Mouse (Mus musculus) layer of hippocampus, adult 18-20 months (tissue): ENCODE results near the gene Nbea. TPM values are rescaled to one million over a fixed set of nuclear protein-coding genes. Genes with fewer than 3 reads are reported as not detected.

ENCODE experiments used
- DNase-seq, 2 experiments: peaks; one replicate each; pipeline ENCODE4 v3.0.0; 2022; ENCODE audit warnings: low spot score in 2 of 2
- total RNA-seq, 2 experiments: library from RNA; stranded (reverse); gene quantifications; 2 replicates each; pipeline ENCODE4 v1.2.3; 2021

Gene Nbea
- total RNA-seq, 2 experiments from 2014 or later = 193 to 205 TPM

DNA sequence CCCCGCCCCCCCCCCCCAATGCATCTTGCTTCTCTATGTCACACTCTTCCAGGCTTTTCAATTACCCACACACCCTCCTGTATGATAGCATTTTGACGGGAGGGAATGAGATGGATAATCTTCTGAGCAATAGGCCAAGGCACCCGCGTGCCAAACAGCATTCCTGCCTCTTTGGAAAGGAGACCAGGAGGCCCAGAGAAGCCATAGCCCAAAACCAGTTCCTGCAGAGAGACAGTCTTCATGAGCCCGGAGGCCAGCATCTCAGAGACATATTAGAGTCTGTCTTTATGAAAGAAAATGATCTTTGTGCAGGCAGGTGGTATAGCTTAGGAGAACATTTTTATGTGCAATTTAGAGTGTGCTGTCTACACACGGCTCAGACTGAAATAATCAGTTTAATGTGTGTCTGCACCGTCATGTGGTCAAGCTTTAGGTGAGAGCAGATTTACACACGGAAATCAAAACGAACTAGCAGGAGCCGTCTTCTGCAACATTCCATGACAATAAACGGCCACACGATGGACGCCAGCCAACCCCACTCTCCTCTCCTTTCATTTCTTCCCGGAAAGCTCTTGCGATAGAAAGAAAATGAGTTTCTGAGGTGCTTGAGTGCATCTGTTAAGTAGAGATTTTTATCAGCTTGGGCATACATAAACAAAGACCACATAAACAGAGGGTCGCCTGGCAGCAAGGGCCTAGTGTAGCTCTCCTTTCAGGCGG is 584.0 kb downstream of the Nbea start:
- DNase-seq = no peak

DNA sequence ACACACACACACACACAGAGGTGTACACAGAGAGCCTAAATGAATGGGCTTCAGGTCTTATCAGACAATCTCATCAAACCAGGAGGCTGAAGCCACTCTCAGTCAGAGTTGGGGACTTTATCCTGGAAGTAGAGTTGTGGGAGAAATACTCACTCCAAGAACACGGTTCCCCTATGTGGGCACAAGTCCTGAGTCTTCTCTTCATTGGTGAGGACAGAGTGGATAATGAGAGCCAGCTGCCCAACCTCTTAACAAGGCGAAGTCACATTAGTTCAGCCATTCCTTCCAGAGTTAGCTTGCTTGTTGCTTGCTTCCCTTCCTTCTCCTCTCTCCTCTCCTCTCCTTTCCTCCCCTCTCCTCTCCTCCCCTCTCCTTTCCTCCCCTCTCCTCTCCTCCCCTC is 584.8 kb downstream of the Nbea start:
- no peak for DNase-seq

DNA sequence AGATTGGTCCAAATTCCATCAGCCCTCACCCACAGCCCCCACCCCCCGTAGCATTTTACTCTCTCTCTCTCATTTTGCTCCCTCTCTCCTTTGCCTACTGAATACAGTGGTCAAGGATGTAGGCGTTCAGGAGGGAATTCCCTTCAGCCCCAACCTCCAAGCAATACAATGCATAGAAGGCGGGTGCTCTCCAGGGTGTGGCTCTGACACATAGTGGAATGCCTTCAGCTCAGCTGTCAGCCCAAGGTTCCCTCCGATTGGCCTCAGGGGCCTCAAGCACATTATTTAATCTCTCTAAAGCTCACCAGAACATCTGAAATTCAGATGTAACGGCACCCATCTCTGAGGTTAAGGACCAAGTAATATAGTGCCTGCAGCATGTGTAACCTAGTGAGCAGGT is 590.2 kb downstream of the Nbea start:
- DNase-seq = no peak

DNA sequence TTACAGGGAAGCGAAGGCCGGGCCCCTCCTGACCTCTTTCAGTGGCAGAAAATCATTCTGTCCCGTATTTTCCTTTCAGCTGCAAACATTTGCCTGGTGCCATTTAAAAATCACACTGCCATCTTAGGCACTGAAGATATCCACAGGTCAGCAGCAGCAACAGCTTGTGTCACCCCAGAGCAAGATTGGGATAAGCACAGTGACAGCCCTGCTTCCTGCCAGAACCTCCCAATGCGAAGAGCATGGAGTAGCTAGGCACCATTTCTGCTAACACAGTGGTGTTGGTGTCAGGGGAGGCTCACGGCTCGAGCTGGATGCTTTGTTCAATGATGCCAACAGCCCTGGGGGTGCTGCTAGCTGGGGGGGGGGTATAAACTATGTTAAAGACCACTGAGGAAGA is 592.8 kb downstream of the Nbea start:
- no peak for DNase-seq

DNA sequence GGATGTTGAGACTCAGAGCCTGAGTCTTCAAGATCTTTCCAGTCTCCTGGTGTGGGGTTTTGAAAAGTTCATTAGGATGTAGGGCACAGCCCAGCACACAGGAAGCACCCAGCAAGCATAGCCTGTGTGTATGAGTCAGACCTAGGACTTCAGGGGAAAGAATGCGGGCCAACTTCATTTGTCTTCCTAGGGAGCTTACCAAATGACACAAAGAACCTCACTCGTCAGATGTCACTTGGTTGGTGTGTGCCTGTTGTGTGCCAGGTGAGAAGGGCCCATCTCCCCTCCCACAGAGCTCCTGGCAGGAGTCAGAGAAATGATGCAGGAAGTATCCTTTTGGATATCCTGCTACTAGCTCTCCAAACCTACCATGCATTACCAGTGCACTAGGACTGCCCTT is 593.2 kb downstream of the Nbea start:
- no peak for DNase-seq

DNA sequence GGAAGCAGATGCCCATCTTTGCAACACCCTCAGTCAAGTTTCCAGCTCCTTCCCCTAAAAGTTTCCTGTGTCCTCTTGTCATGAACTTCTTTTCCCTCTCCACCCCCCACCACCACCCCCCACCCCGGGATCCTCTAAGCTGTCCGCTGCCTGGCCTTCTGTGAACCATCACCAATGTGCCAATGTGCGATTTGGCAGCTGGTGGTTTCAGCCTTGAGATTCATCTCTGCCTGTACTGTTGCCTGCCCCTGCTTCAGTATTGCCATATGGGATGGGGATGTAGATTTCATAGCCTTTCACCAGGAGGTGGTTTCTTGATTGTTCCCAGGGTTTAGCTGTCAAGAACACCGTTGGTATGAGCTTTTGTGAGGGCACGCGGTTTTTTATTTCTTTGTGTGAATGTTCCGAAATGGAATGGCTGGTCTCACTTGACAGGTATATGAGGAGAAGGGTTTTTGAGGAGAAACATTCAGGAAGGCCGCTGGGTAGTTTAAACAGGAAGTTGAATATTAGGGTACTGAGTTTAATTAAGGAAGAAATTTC is 594.0 kb downstream of the Nbea start:
- no peak for DNase-seq

DNA sequence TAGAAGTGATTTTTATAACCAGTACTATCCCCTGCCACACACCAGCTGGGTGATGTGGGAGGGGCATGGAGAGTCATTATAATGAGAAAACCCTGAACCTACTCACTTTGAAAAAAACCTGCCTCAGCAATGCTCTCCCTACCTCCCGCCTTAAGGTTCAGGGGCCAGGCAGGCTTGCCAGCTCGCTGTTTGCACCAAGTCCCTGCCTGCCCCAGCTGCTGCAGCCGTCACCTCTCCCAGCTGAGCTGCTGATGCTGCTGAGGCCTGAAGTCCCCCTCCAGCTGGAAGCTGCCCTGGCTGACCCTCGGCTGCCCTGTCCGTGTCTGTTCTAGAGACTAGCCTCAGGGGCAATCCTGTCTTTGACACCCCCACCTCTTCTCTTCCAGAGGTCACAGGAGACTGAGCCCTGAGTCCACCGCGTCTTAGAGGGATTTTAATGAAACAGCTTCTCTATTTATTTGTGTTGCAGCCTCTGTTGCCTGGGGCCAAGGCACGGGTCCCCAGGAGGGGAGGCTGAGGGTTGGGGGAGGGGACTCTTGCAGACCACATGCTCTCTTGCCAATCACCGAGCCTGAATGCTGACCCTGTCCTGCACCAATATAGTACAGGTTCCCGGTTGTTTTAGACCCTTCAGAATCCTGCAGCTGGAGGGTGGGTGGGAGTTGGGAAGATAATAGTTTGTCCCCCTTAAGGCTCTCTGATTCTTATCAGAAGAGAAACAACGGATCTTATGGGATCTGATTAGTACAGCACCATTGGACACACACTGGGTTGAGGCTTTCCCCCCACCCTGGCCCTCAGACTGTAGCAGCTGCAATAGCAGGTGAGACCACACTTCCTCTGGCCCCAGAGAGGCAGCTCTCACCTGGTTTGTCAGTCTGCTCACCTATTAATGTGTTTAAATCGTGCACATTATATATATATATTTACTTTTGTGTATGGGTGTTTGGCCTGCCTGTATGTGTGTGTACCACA is 595.2 kb downstream of the Nbea start:
- DNase-seq = no peak

DNA sequence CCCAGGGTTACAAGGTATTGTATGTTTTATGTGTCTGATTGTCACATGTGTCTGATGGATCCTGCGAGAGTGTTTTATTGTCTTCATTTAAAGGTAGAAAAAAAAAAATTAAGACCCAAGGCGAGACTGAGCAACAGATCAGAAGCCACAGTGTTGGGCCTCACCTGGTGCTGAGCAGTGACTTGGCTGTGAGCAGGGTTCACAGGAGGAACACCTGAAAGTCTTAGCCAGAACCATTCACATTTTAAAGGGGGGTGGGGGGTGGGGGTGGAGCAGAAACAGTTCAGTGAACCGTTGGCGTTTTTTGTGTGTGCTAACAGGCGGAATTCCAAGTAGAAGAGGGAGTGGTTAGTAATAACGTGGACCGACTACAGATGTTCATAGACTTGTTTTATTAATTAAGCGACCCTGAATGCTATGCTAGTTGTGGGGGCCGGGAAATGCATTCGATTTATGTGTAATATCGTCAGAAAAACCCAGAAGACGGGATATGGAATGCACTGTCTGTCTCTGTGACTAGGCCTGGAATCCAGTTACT is 596.0 kb downstream of the Nbea start:
- DNase-seq = no peak
